Mouse (Mus musculus) c-Kit-positive CD71-positive TER-119-negative erythroid progenitor cells, embryonic 14.5 days (primary cell): Measurements from ENCODE around the gene Mill2.
"Not testable (repeated sequence)": the region's sequence is repeated elsewhere in the genome, so short reads cannot be mapped to it uniquely, and the experiment has no call there.

Experiments
- DNase-seq: peaks from one replicate; pipeline ENCODE4 v3.0.0-alpha.2; 2013; ENCODE audit warnings: low read depth

Mill2 gene

GRCm38 (mm10) chr7:18839865-18840264 lies at the start of gene Mill2:
Mill2 (plus strand) TSS chr7:18839966.
- no peak for DNase-seq

DNA sequence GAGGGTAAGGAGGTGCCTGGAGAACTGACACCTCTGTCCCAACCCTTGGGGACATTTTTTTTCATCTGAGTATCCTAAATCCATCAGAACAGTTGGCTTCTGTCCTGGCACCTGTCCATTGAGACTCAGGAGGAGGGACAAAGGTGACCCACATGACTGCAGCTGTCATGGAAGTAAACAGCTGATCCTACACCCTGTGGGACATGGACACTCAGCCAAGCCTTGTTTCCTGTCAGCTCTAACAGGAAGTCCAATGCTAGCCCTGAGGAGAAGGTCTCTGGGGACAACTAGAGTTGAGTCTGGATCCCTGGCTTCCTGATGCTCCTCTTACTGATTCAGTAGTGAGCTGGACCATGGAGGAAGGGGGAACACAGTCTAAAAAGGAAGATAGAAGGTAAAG lies 49.1 kb upstream of the Mill2 start:
- DNase-seq = not testable (repeated sequence)

DNA sequence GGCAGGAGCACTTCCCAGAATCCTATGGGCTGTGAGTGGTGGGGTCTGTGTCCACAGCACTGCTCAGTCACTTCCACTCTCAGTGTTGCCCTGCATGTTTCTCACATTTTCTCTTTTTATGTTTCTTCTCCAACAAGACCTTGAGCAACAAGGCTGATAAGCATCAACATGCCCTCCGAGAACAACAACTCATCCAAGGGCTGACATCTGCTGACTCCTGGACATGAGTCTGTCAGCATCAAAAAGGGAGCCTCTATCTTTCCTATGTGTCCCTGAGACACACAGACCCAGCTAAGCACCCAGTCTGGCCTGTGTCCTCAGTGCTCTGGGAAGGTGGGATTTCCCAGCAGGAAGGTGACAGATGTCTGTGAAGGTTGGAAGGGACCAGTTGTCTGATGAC lies 41.3 kb upstream of the Mill2 start, which contains the start of gene Psg19:
Psg19 (minus strand) TSS at position 101 of the 400 bp plus-strand sequence.
- DNase-seq = no peak

DNA sequence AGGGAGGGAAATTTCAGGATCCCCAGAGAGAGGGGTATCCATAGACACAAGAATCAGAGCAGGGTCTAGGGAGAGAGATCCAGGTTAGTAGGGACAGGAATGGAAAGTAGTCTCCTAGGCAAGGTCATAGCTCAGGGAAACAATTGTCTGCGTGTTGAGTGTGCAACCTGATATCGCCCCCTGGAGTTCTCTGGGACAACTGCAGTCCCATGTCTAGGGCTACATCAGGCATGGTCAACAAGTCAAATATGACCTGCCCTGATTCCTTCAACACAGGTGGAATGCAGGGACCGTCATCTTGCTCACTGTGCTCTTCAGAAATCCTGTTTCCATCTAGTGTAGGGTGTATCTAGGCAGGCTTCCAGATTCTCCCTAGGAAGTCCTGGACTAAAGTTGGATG lies 40.6 kb upstream of the Mill2 start:
- no peak for DNase-seq

DNA sequence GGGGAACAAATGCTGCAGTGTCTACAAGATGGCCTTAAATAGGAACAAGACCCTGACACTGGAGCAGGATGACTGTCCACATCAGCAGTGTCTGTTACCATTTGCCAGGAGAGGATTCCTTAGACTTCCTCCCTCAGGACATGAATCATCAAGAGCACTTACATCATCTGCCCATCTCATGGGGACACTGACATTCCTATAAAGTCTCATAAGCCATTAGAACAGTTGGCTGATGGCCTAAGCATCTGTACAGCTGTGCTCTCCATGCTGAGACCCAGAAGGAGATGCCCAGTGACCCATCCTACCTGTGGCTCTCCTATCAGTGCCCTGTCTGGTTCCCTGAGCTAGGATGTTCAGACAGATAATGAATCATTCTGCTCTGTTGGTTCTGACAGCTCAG lies 36.2 kb upstream of the Mill2 start:
- no peak for DNase-seq

GRCm38 (mm10) chr7:18818301-18818700 lies 21.5 kb upstream of the Mill2 start:
- DNase-seq = no peak

DNA sequence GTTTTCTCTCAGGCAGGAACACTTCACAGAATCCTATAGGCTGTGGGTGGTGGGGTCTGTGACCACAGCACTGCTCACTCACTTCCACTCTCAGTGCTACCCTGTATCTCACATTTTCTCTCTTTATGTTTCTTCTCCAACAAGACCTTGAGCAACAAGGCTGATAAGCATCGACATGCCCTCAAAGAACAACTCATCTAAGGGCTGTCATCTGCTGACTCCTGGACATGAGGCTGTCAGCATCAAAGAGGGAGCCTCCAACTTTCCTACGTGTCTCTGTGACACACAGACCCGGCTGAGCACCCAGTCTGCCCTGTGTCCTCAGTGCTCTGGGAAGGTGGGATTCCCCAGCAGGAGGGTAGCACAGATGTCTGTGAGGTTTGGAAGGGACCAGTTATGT lies 18.3 kb upstream of the Mill2 start, which contains the start of gene Psg17:
Psg17 (minus strand) TSS at position 101 of the 400 bp plus-strand sequence.
- no peak for DNase-seq

DNA sequence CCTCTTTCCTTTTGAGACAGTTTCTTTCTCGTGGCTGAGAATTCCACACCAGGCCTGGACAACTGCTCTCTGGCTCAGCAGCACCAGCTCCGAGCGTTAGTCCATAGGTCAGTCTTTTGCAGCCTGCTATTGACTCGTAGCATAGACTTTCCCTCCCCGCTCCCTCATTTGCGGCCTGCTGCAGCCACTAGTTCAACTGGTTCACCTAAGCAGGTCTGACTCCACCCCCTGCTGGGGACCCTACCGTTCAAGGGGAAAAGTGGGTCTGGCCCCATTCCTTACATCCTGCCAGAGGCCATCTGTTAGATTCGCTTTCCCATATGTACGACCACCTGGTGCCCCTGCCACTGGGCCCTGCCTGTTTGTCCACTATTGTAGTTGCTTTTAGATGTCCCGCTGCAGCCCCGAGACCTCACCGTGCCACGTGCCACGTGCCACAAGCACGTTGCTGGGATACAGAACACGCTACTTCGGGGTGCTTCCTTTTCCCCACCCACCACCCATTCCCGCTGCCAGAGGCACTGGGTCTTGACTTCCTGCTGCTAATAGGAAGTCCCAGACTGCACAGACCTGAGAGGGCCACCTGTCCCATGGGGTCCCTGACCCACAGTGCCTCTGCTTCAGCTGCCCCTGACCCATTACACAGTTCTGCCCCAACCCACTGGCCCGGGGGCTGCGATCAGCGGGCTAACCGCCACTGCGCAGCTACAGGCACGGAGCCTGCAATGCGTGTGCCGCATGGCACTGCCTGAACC lies 11.8 kb upstream of the Mill2 start:
- DNase-seq = no peak

DNA sequence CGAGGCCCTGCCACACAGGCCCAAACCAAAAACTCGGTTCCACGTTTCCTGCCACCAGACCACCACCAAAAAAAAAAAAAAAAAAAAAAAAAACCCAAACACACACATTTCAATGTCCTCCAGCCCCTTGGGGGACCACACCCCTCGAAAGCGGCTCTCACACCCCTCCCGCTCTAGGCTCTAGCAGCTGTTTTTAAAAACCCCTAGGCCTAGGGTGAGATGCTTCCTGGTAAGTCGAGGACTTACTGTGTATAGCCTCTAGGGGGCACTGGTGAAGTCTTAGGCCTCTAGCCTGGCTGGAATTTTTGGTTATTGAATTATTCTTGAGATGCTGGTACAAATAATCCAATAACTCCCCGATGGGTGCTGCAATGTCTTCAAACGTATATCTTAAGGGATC lies 11.2 kb upstream of the Mill2 start:
- no peak for DNase-seq

DNA sequence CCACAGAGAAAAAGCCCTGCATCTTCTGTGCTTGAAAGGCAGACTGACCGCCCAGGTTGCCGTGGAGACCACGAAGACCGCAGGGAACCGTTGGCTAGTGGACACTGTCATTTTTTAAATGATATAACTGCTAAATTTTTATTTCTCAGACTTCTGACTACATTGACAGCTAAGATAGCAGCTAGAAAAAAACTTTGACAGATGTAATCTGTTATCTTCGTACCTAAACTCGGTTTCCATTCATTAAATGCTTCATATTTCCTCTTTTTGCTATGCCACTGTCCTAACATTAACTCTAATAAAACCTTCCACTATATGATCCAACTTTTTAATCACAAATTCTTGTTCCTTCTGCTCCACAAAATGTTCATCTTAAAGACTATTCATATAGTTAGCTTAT lies 10.2 kb upstream of the Mill2 start:
- no peak for DNase-seq

GRCm38 (mm10) chr7:18832298-18832697 lies 7.5 kb upstream of the Mill2 start:
- DNase-seq = no peak

GRCm38 (mm10) chr7:18840386-18841173 lies 814 bp downstream of the Mill2 start:
- no peak for DNase-seq

DNA sequence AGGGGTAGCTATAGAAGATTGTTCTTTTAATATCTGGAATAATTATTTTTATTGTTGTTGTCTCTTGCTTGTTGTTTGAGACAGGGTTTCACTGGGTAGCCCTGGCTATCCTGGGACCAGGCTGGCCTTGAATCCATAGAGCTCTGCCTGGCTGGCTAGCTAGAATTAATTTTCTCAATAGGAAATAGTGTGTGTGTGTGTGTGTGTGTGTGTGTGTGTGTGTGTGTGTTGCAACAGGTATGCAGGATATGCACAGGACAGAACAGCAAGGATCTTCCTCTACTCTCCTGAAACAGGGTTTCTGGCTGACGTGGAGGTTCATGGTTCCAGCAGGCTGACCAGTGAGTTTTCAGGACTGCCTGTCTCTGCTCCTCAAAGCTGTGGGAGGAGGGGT lies 1.4 kb downstream of the Mill2 start:
- DNase-seq = no peak

DNA sequence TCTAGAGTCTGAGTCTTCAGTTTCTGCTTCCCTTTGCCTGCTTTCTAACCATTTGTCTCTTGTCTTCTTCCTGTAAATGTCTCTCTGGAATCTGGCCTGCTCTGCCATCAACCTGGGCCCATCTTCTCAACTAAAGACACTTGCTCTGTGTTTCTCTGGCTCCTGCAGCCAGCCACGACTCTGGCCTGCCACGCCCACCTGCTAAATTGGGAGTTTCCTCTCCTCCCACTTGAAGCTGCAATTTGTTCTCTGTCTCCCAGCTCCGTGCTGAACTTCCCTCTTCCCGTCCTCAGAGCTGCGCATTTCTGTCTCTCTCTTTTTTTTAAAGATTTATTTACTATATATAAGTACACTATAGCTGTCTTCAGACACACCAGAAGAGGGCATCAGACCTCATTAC lies 5.0 kb downstream of the Mill2 start:
- no peak for DNase-seq

- DNase-seq = no peak
Measured at GRCm38 (mm10) chr7:18848395-18848794, 8.6 kb downstream of the Mill2 start.

GRCm38 (mm10) chr7:18858310-18858916 lies 18.6 kb downstream of the Mill2 start:
- DNase-seq = no peak

GRCm38 (mm10) chr7:18862801-18863200 lies 23.0 kb downstream of the Mill2 start:
- no peak for DNase-seq

- DNase-seq = no peak
Measured at GRCm38 (mm10) chr7:18868491-18868890, 28.7 kb downstream of the Mill2 start.

DNA sequence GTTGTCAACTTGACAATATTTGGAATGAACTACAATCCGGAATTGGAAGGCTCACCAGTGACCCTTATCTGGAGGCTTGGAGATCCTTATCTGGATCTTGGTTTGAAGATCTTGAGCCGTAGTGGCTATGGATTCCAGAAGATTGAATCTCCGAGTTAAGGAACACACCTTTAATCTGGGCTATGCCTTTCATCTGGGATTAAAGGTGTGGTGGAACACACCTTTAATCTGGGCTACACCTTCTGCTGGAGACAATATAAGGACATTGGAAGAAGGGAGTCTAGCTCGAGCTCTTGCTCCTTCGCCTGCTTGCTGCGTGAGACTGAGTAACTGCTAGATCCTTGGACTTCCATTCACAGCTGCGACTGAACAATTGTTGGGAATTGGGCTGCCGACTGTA lies 31.3 kb downstream of the Mill2 start, which contains the start of gene Pglyrp1:
Pglyrp1 (plus strand) TSS at position 301 of the 400 bp plus-strand sequence.
- not testable (repeated sequence) for DNase-seq

GRCm38 (mm10) chr7:18872014-18872802 lies 32.4 kb downstream of the Mill2 start:
- DNase-seq = no peak

GRCm38 (mm10) chr7:18872816-18873215 lies 33.0 kb downstream of the Mill2 start:
- no peak for DNase-seq

GRCm38 (mm10) chr7:18873253-18873652 lies 33.5 kb downstream of the Mill2 start:
- peak; percentile 41 for DNase-seq
